Mouse (Mus musculus) G1E (cell line): ENCODE measurements around the gene Igsf3.

ENCODE experiments used
- CTCF ChIP-seq: IDR thresholded peaks from 2 replicates; pipeline ENCODE4 v1.5.1; 2012; ENCODE audit warnings: low read depth, low read length, inconsistent platforms, mixed read lengths
- GATA1 ChIP-seq: IDR thresholded peaks from 2 replicates; pipeline ENCODE4 v1.6.1; 2012; ENCODE audit warnings: borderline replicate concordance, low read length, inconsistent platforms, mixed read lengths
- POLR2AphosphoS5 ChIP-seq: IDR thresholded peaks from 2 replicates; pipeline ENCODE4 v1.6.1; 2012; ENCODE audit warnings: low read depth, low read length, inconsistent platforms; ENCODE audit not compliant: insufficient replicate concordance
- TAL1 ChIP-seq: conservative IDR thresholded peaks from 2 replicates; pipeline ENCODE4 v1.6.1; 2012; ENCODE audit warnings: low read depth, low read length, inconsistent platforms, mixed read lengths

- TF ChIP-seq GATA1 (no peak), CTCF (0 out of 2 replicates have a peak, but pooled peaks have one; percentile 9), TAL1 (no peak), POLR2AphosphoS5 (no peak)
Observed at GRCm38 (mm10) chr3:101506179-101506578, 129.3 kb downstream of the Igsf3 start.
